Mouse (Mus musculus) limb, embryonic 12.5 days (tissue): ENCODE data around the gene Smok2a. TPM values are rescaled to one million over a fixed set of nuclear protein-coding genes. Genes with fewer than 3 reads are reported as not detected.
A peak's percentile ranks its signal among the peaks of the same experiment; 100 is the strongest.
"Not testable (repeated sequence)": the region's sequence is repeated elsewhere in the genome, so short reads cannot be mapped to it uniquely, and the experiment has no call there.

ENCODE experiments used
- ATAC-seq: fragments of 200-750 bp; cut with Nextera tagmentation; 2 replicates; pipeline ENCODE4 v1.8.0; 2017; ENCODE audit warnings: low read depth, moderate TSS enrichment; ENCODE audit not compliant: insufficient number of reproducible peaks, insufficient read depth, low FRiP score, low TSS enrichment
- H3K27ac ChIP-seq: fragments of 300-500 bp; sonication (generic); 2 replicates; pipeline ENCODE4 v1.5.1; 2016; ENCODE audit warnings: mild to moderate bottlenecking, moderate library complexity
- H3K27me3 ChIP-seq: fragments of 300-500 bp; sonication (generic); 2 replicates; pipeline ENCODE4 v1.6.1; 2016; ENCODE audit warnings: mild to moderate bottlenecking, moderate library complexity
- H3K36me3 ChIP-seq: fragments of 300-500 bp; sonication (generic); 2 replicates; pipeline ENCODE4 v1.6.1; 2016; ENCODE audit warnings: mild to moderate bottlenecking, moderate library complexity
- H3K4me1 ChIP-seq: fragments of 300-500 bp; sonication (generic); replicated peaks from 2 replicates; pipeline ENCODE4 v1.6.1; 2016
- H3K4me2 ChIP-seq: fragments of 300-500 bp; sonication (generic); 2 replicates; pipeline ENCODE4 v1.6.1; 2016; ENCODE audit warnings: mild to moderate bottlenecking, moderate library complexity
- H3K4me3 ChIP-seq: fragments of 300-500 bp; sonication (generic); replicated peaks from 2 replicates; pipeline ENCODE4 v1.5.1; 2016; ENCODE audit warnings: mild to moderate bottlenecking
- H3K9ac ChIP-seq: fragments of 300-500 bp; sonication (generic); replicated peaks from 2 replicates; pipeline ENCODE4 v1.6.1; 2016; ENCODE audit warnings: mild to moderate bottlenecking, moderate library complexity
- H3K9me3 ChIP-seq: fragments of 300-500 bp; sonication (generic); 2 replicates; pipeline ENCODE4 v1.6.1; 2016; ENCODE audit warnings: mild to moderate bottlenecking, moderate library complexity
- WGBS: fragments of 180-500 bp; shearing (Covaris S2); methylation state at CpG from one replicate; pipeline ENCODE4 v1.1.7; 2016; 5-methylcytosine and 5-hydroxymethylcytosine counted together
- polyA plus RNA-seq: library from polyadenylated mRNA; unstranded; fragments of >200 nt; fragmentation: Nextera tagmentation; extraction: Ambion mirVana; gene quantifications from 2 replicates; pipeline ENCODE4 v1.2.1, GENCODE M21; 2016

Gene Smok2a
- polyA plus RNA-seq, 1 experiment from 2014 or later, result not detected

DNA sequence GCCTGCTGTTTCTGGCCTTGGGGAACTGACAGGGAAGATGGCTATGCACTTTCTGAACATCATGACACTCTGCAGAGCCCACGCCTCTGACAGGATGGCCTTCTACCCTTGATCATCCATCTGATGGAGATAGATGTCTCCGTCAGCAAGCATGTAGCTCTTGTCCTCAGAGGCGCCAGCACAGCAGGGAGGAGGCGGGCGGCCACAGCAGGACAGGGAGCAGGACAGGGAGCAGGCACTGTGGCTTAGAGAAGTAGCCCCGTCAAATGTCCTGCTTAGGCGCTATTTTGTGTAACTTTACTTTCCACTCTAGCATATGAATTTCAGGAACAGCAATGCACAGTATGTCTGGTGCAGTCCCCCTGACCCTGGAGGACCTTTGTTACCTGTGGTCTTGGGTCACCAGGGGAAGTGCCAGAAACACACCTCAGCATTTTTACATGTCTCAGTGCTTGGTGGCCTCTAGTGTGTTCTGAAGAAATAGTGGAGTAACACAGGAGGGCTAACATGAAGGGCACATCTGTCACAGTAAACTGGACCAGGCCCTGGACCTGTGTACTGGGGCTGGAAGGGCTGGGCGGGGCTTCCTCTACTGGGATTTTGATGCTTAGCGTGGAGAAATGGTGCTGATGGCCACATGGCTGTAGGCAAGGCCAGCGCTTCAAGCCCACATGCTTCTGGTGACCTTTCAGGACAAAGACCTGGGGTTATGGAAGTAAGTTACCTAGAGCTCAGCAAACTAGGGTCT lies 30.0 kb upstream of the Smok2a start:
- ATAC-seq, H3K4me2 ChIP-seq, H3K4me1 ChIP-seq, H3K36me3 ChIP-seq, H3K27ac ChIP-seq, H3K9ac ChIP-seq, H3K4me3 ChIP-seq, H3K27me3 ChIP-seq: not testable (repeated sequence)
- H3K9me3 ChIP-seq, result peaks cover 65% of the 10 kb centered on the region
- 88% methylated on average over 10 of the region's 10 CpGs for WGBS

DNA sequence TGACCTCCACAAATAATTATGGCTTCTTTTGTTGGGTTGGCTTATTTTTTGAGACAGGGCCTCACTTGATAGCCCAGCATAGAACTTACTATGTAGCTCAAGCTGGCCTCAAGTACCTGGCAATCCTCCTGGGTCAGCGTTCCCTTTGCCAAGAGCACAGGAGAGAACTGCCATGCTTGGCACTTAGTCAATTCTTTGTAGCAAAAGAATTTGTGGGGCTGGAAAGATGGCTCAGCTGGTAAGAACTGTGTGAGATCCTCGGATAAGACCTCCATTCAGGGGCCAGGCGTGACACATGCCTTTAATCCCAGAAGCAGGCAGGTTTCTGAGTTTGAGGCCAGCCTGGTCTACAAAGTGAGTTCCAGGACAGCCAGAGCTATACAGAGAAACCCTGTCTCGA lies 24.5 kb upstream of the Smok2a start:
- H3K27me3 ChIP-seq, H3K4me2 ChIP-seq, H3K27ac ChIP-seq, H3K4me3 ChIP-seq, H3K9ac ChIP-seq, H3K4me1 ChIP-seq, ATAC-seq, H3K36me3 ChIP-seq: not testable (repeated sequence)
- WGBS, result 69% methylated on average over 4 of the region's 4 CpGs
- H3K9me3 ChIP-seq, result peaks cover 57% of the 10 kb centered on the region

DNA sequence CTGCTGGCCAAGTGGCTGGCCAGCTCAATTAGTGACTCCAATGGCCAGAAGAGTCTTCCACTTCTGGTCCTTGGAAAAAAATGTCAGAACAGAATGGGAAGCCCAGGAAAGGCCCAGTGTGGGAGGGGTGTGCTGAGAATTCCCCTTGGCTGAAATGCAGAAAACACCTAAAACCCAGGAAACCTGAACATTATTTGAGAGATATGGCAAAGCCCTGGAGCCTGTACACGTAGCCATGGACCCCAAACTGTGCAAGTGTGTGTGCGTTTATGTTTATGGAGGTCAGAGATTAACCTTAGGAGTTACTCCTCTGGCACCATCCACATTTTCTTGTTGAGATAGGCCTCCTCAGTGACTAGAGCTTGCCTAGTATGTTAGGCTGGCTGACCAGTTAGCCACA lies 22.2 kb upstream of the Smok2a start:
- not testable (repeated sequence) for H3K4me3 ChIP-seq, H3K27ac ChIP-seq, H3K9ac ChIP-seq, H3K36me3 ChIP-seq, H3K4me2 ChIP-seq, H3K4me1 ChIP-seq, ATAC-seq, H3K27me3 ChIP-seq
- WGBS, result 81% methylated on average over 2 of the region's 2 CpGs
- H3K9me3 ChIP-seq, result peaks cover 51% of the 10 kb centered on the region

DNA sequence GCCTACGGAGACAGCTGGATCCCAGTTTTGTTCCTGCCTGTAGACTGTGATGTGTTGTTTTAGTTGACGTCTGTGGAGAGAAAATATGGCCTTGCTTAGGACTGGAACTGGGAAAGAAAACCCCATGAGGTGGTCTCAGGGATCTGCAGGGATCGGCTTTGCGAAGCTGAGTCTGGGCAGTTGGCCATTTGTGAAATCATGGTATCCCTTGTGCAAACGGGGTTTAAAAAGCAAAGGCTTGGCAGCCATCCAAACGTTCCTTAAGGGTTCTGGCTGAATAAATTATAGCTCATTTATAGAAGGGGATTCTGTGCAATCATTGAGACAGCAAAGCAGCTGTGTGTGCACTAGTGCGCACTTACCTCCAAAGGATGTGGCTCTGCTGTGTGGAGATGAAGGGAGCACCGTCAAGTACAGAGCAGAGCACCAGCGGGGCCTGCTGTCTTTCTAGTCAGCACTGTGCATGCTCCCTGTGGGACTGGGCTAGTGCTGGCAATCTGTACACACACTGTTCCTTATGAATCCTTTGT lies 21.0 kb upstream of the Smok2a start:
- not testable (repeated sequence) for H3K9ac ChIP-seq, H3K4me1 ChIP-seq, H3K4me3 ChIP-seq, H3K36me3 ChIP-seq, H3K27ac ChIP-seq, H3K27me3 ChIP-seq, H3K4me2 ChIP-seq
- peaks cover 47% of the 10 kb centered on the region for H3K9me3 ChIP-seq
- peak; percentile 40; the same call in 1 of the 2 replicates for ATAC-seq
- 80% methylated on average over 8 of the region's 9 CpGs for WGBS

DNA sequence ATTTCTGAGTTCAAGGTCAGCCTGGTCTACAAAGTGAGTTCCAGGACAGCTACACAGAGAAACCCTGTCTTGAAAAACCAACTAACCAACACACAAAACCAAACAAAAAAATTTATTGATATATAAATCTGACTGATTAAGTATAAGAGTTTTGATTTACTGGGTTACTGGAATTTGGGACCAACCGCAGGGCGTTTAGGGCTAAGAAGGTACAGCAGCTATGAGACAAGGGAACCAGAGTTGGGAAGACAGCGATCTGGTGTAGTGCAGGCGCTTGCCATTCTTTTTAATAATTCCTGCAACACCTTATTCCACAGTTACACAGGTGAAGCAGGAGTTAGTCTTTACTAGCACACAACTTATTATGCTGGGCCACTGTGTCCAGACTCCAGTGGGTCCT lies 19.4 kb upstream of the Smok2a start:
- not testable (repeated sequence) for H3K27ac ChIP-seq, ATAC-seq, H3K9ac ChIP-seq, H3K4me2 ChIP-seq, H3K27me3 ChIP-seq, H3K4me3 ChIP-seq, H3K36me3 ChIP-seq, H3K4me1 ChIP-seq
- WGBS, result 88% methylated on average over 4 of the region's 4 CpGs
- peaks cover 46% of the 10 kb centered on the region for H3K9me3 ChIP-seq

DNA sequence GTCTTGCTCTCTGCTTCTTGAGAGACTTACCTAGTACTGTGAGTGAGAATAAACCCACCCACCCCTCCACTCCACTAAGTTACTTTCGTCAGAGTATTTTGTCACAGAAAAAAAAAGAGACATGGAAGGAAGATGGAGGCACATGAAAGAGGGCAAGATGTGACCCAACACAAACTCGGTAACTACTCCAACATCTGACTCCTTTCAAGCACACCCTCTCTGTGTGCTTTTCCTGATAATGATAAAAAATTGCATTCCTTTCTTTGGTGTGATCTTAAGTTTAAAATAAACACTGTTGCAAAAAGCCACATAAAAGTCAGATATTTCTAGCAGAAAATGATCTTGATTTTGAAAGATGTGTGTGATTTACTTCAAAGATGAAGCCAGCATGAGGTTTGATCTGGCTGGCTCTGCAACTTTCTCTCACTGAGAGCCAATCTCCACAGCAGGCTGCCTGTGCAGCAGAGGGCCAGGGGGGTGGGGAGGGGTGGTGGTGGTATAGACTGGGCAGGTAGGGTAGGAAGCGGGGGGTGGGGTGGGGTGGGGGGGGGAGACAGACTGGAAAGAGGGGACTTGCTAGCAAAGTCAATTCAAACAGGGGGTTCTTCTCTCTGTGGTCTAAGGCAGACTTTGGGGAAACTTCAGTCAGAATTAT lies 18.4 kb upstream of the Smok2a start:
- not testable (repeated sequence) for H3K27ac ChIP-seq, ATAC-seq, H3K27me3 ChIP-seq, H3K4me1 ChIP-seq, H3K36me3 ChIP-seq, H3K9ac ChIP-seq, H3K4me3 ChIP-seq, H3K4me2 ChIP-seq
- WGBS, result 83% methylated on average over 2 of the region's 3 CpGs
- peaks cover 56% of the 10 kb centered on the region for H3K9me3 ChIP-seq

DNA sequence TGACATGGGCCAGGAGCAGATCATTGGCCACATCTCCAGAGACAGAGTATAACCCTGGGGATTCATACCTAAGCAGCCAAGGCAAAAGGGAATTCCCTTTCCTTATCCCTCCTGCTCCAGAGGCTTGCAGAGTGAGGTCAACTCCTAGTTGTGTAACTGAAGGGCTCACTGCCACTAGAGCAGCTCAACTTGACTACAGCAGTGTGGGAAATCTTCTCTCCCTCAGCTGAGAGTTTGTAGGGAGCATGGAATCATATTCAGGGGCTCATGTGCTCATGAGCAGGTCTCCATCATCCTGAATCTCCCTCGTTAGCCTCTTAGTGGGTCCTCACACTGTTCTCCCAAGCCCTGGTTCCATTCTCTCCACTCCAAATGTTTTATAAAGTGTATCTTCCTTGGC lies 15.7 kb upstream of the Smok2a start:
- not testable (repeated sequence) for H3K27ac ChIP-seq, H3K4me2 ChIP-seq, ATAC-seq, H3K4me1 ChIP-seq, H3K27me3 ChIP-seq, H3K36me3 ChIP-seq, H3K4me3 ChIP-seq, H3K9ac ChIP-seq
- peaks cover 60% of the 10 kb centered on the region for H3K9me3 ChIP-seq
- WGBS, result 74% methylated on average over 1 of the region's 1 CpGs

DNA sequence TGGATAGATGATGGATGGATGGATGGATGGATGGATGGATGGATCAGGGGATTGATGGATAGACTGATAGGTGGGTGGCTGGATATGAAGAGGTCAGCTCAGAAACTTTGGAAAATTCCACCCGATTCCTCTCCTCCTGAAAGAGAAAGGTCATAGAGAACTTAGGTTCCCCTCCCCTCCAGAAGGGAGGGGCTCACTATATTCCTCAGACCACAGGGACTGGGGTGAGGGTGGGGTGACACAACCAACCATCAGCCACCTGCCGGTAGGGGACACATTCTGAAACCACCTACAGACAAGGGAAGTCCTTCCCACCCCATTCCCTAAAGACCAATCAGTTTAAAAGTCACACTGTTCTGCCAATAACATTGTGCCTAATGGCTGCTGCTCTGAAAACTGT lies 14.5 kb upstream of the Smok2a start:
- ATAC-seq, result peak; percentile 39; the same call in 1 of the 2 replicates
- Histone ChIP-seq H3K27ac (no peak overlapping the region), H3K9ac (no peak overlapping the region), H3K27me3 (no peaks in the 10 kb centered on the region), H3K4me3 (no peak overlapping the region), H3K9me3 (peaks cover 57% of the 10 kb centered on the region), H3K4me1 (no peaks in the 10 kb centered on the region), H3K4me2 (no peak overlapping the region), H3K36me3 (no peaks in the 10 kb centered on the region)
- WGBS, result 86% methylated on average over 2 of the region's 2 CpGs

DNA sequence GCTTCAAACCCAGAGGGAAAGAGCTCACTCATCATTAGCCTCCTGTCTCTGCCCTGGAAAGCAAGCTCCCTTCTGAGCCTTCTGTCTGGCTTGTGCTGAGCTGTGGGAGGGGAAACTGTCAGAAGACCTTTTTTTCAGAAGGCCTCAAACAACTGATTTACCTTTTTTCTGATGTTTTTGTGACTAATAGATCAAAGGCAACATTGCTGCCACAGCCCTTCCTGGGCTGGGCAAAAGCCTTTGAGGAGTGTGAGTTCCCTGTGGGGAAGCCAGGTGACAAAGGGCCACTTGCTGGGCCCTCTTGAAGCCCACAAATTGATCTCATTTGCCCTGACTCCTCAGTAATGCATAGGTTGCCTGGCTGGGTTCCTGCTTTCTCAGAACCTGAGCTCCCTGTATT lies 12.5 kb upstream of the Smok2a start:
- H3K27me3 ChIP-seq, H3K4me3 ChIP-seq, ATAC-seq, H3K36me3 ChIP-seq, H3K27ac ChIP-seq, H3K9ac ChIP-seq, H3K4me1 ChIP-seq, H3K4me2 ChIP-seq: not testable (repeated sequence)
- peaks cover 69% of the 10 kb centered on the region for H3K9me3 ChIP-seq

DNA sequence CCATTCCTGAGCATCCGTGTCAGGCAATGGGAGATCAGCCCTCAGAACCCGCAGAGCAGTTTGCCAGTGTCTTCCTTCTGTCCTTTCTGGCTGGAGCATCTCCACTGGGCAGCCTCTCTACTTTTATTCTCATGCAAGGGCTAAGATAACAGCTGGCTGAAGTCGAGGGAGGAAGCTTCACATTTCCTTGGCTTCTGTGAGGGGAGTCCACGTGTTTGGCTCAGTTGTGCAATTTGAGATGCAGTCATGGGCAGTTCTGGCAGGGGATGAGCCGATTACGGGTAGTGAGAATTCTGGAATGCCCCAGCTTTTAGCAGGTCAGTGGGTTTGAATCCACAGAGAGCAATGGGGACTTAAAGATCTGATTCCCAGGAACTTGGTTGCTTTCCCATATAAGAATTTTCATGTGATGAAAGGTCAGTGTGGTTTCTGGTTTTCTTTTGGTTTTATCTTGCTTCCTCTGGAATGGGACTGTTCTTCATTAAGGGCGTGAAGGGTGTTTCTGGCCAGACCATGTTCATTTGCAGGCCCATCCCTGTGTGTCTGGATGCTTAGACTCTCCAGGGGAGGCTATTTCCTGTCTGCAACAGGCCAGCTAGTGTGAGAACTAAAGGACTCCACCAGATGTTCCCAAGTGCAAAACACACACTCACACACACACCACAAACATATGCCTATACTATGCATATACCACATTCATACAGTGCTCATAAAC lies 8.7 kb upstream of the Smok2a start:
- Histone ChIP-seq H3K9ac (no peak overlapping the region), H3K36me3 (no peaks in the 10 kb centered on the region), H3K4me2 (no peak overlapping the region), H3K27ac (no peak overlapping the region), H3K4me1 (no peaks in the 10 kb centered on the region), H3K9me3 (peaks cover 85% of the 10 kb centered on the region), H3K27me3 (no peaks in the 10 kb centered on the region), H3K4me3 (no peak overlapping the region)
- WGBS, result 77% methylated on average over 7 of the region's 7 CpGs
- 0 out of 2 replicates have a peak, but pooled peaks have one; percentile 3 for ATAC-seq

DNA sequence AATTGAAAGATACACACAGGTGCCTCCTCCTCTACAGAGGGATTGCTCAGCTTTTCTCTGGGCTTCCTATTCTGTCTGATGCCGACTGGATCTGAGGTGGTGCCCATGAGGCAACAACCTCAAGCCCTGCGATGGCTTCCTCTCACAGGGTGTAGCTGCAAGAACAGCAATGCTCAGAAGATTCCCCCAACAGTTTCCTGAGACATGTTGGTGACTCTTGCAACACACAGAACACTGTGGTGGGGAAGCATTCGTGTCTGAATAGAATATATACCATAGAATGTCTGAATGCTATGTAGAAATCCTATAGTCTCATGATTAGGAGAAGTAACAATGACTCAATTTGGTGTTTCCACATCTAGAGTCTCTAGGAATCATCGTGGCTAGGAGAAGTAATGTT lies 6.8 kb upstream of the Smok2a start:
- no peak overlapping the region for H3K4me3 ChIP-seq
- no peak for ATAC-seq

More for the DNA sequence above, 6.8 kb upstream of the Smok2a start:
- Histone ChIP-seq H3K4me2 (no peak overlapping the region), H3K27me3 (no peaks in the 10 kb centered on the region), H3K9me3 (peaks cover 93% of the 10 kb centered on the region), H3K27ac (no peak overlapping the region), H3K4me1 (no peaks in the 10 kb centered on the region), H3K36me3 (no peaks in the 10 kb centered on the region), H3K9ac (no peak overlapping the region)
- 63% methylated on average over 4 of the region's 4 CpGs for WGBS
